Mouse (Mus musculus): ENCODE measurements around the gene Ildr1. TPM values are rescaled to one million over a fixed set of nuclear protein-coding genes. Genes with fewer than 3 reads are reported as not detected.
A peak's percentile ranks its signal among the peaks of the same experiment; 100 is the strongest.

The Ildr1 gene
- polyA plus RNA-seq, 1 experiment from 2014 or later = 4.6 TPM

GRCm38 (mm10) chr16:36733827-36734226, 40.0 kb downstream of the Ildr1 start:
- 37% methylated on average over 1 of the region's 1 CpGs for WGBS
- Histone ChIP-seq H3K4me3 (ENCODE audit: low read depth, low read length) (no peak overlapping the region), H3K36me3 (ENCODE audit: insufficient read depth) (no peaks in the 10 kb centered on the region), H3K9me3 (ENCODE audit: low read depth, low read length) (no peaks in the 10 kb centered on the region), H3K4me2 (no peak overlapping the region), H3K27me3 (ENCODE audit: insufficient read depth, low read length) (no peaks in the 10 kb centered on the region), H3K4me1 (ENCODE audit: insufficient read depth) (no peaks in the 10 kb centered on the region), H3K9ac (no peak overlapping the region), H3K27ac (ENCODE audit: low read depth) (no peak overlapping the region)
- peak; percentile 90 for DNase-seq
- no peak for TF ChIP-seq CTCF (IDR thresholded peaks at IDR 0.05; ENCODE audit: low read depth)
- peak; percentile 63; the same call in 1 of the 2 replicates for ATAC-seq (ENCODE audit: insufficient read depth)

DNA sequence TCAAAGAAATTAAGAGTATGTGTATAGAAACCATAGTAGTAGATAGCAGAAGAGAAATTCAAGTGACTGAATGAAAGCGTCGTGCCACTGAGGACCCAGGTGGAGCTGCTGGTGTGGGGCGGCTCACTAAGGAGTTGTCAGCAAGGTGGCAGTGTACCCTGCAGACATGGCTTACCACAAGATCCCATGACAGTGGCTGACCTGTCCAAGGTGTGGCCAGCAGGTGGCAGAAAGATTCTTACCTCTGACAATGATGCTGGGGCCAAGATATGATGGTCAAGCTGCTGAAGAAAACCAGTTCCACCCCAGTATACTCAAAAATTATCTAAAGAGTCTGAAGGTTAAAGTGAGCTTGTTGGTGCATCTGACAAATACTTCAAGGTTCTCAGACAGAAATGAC, 41.6 kb downstream of the Ildr1 start:
- no peak overlapping the region for H3K4me2 ChIP-seq
- no peak for DNase-seq
- no peaks in the 10 kb centered on the region for H3K36me3 ChIP-seq (ENCODE audit: insufficient read depth)
- H3K27ac ChIP-seq (ENCODE audit: low read depth) = no peak overlapping the region
- WGBS = 69% methylated on average over 3 of the region's 3 CpGs
- H3K9me3 ChIP-seq (ENCODE audit: low read depth, low read length) = no peaks in the 10 kb centered on the region
- ATAC-seq (ENCODE audit: insufficient read depth) = no peak
- TF ChIP-seq CTCF (IDR thresholded peaks at IDR 0.05; ENCODE audit: low read depth) = peak; percentile 34; the same call in 1 of the 2 replicates
- H3K4me1 ChIP-seq (ENCODE audit: insufficient read depth) = no peaks in the 10 kb centered on the region
- no peak overlapping the region for H3K9ac ChIP-seq
- no peaks in the 10 kb centered on the region for H3K27me3 ChIP-seq (ENCODE audit: insufficient read depth, low read length)
- H3K4me3 ChIP-seq (ENCODE audit: low read depth, low read length) = no peak overlapping the region

DNA sequence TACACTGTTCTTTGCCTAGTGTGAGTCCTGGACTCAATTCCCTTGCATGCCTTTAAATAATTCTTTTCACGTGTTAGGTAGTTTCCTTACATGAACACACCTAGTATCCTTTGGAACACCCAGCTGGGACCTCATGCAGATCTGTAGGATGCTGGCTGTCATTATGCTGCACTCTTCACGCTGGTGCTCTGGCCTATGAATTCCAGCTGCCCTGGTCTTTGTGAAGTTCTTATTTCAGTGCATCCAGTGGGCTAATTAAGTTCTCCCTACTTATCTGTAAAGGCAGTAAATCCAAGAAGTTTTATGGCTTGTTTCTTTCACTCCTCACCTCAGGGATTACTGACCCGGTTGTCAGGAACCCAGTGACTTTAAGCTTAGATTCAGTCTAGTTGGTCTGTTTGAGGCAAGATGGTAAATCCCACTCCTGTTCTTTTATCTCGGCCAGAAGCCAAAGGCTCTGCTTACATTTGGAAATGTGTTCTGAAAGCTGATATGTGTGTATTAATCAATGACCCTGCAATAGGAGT, 45.7 kb downstream of the Ildr1 start:
- peak; percentile 46 for DNase-seq
- no peak overlapping the region for H3K4me3 ChIP-seq (ENCODE audit: low read depth, low read length)
- H3K9me3 ChIP-seq (ENCODE audit: low read depth, low read length) = no peaks in the 10 kb centered on the region

DNA sequence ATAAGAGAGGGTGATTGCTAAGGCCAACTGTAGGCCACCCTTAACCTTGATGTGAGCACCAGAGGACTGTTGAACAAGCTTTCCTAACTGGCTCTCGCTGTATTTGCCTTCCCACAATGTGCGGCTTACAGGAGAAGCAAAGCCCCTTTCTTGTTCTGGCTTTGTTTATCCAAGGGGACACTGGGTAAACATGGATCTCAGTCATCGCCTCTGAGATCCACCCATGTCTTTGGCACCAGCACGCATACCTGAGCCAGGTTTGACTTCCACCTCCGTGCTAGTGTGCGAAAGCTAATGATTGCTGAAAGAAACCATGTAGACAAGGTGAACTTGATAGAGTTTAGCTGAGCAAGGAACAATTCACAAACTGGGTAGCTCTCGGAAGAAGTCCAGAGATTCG, 49.8 kb downstream of the Ildr1 start:
- DNase-seq = peak; percentile 32
- Histone ChIP-seq H3K9ac (no peak overlapping the region), H3K27ac (ENCODE audit: low read depth) (0 out of 2 replicates have a peak overlapping the region, but pooled peaks have one; percentile 12), H3K27me3 (ENCODE audit: insufficient read depth, low read length) (no peaks in the 10 kb centered on the region), H3K4me2 (no peak overlapping the region), H3K36me3 (ENCODE audit: insufficient read depth) (no peaks in the 10 kb centered on the region), H3K9me3 (ENCODE audit: low read depth, low read length) (no peaks in the 10 kb centered on the region), H3K4me1 (ENCODE audit: insufficient read depth) (no peaks in the 10 kb centered on the region), H3K4me3 (ENCODE audit: low read depth, low read length) (no peak overlapping the region)
- WGBS = 54% methylated on average over 8 of the region's 8 CpGs
- peak; percentile 47; the same call in 1 of the 2 replicates for ATAC-seq (ENCODE audit: insufficient read depth)
- no peak for TF ChIP-seq CTCF (IDR thresholded peaks at IDR 0.05; ENCODE audit: low read depth)

More for the DNA sequence above, 45.7 kb downstream of the Ildr1 start:
- H3K9ac ChIP-seq = no peak overlapping the region
- H3K4me2 ChIP-seq = no peak overlapping the region
- H3K36me3 ChIP-seq (ENCODE audit: insufficient read depth) = no peaks in the 10 kb centered on the region
- no peak for ATAC-seq (ENCODE audit: insufficient read depth)
- TF ChIP-seq CTCF (IDR thresholded peaks at IDR 0.05; ENCODE audit: low read depth) = no peak
- WGBS = 30% methylated on average over 4 of the region's 4 CpGs
- H3K4me1 ChIP-seq (ENCODE audit: insufficient read depth) = no peaks in the 10 kb centered on the region
- no peak overlapping the region for H3K27ac ChIP-seq (ENCODE audit: low read depth)
- no peaks in the 10 kb centered on the region for H3K27me3 ChIP-seq (ENCODE audit: insufficient read depth, low read length)

GRCm38 (mm10) chr16:36747068-36747467, 53.3 kb downstream of the Ildr1 start:
- ATAC-seq (ENCODE audit: insufficient read depth) (no peak), DNase-seq (no peak)
- no peak overlapping the region for H3K27ac ChIP-seq (ENCODE audit: low read depth)
- no peaks in the 10 kb centered on the region for H3K9me3 ChIP-seq (ENCODE audit: low read depth, low read length)
- H3K27me3 ChIP-seq (ENCODE audit: insufficient read depth, low read length) = no peaks in the 10 kb centered on the region
- no peaks in the 10 kb centered on the region for H3K36me3 ChIP-seq (ENCODE audit: insufficient read depth)
- no peak overlapping the region for H3K4me3 ChIP-seq (ENCODE audit: low read depth, low read length)
- no peaks in the 10 kb centered on the region for H3K4me1 ChIP-seq (ENCODE audit: insufficient read depth)
- 48% methylated on average over 4 of the region's 4 CpGs for WGBS
- no peak overlapping the region for H3K9ac ChIP-seq
- H3K4me2 ChIP-seq = no peak overlapping the region
- no peak for TF ChIP-seq CTCF (IDR thresholded peaks at IDR 0.05; ENCODE audit: low read depth)

DNA sequence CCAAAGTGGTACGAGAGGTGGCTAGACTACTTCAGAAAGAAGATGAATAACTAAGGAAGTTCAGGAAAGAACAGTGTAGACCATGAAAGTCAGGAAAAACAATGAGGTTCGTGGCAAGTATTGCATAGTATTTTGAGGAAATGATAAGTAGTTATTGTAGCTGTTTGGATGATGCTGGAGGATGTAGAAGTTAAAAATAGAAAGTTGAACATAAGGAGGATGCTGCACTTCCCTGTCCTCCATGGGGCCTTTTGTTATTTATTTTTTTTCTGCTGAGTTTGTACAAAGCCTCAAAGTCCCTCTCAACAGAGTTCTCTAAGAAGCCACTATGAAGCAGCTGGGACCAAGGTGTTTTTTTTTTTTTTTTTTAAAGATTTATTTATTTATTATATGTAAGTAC, 54.0 kb downstream of the Ildr1 start:
- H3K9me3 ChIP-seq (ENCODE audit: low read depth, low read length) = no peaks in the 10 kb centered on the region
- no peak for DNase-seq
- H3K36me3 ChIP-seq (ENCODE audit: insufficient read depth) = no peaks in the 10 kb centered on the region
- H3K4me1 ChIP-seq (ENCODE audit: insufficient read depth) = no peaks in the 10 kb centered on the region
- no peak for TF ChIP-seq CTCF (IDR thresholded peaks at IDR 0.05; ENCODE audit: low read depth)
- WGBS = 53% methylated on average over 2 of the region's 2 CpGs
- H3K9ac ChIP-seq = no peak overlapping the region
- no peak overlapping the region for H3K4me2 ChIP-seq
- no peaks in the 10 kb centered on the region for H3K27me3 ChIP-seq (ENCODE audit: insufficient read depth, low read length)
- ATAC-seq (ENCODE audit: insufficient read depth) = no peak
- no peak overlapping the region for H3K27ac ChIP-seq (ENCODE audit: low read depth)
- H3K4me3 ChIP-seq (ENCODE audit: low read depth, low read length) = no peak overlapping the region

- Histone ChIP-seq H3K27me3 (ENCODE audit: insufficient read depth, low read length) (no peaks in the 10 kb centered on the region), H3K9ac (no peak overlapping the region), H3K4me3 (ENCODE audit: low read depth, low read length) (no peak overlapping the region), H3K36me3 (ENCODE audit: insufficient read depth) (no peaks in the 10 kb centered on the region), H3K4me2 (no peak overlapping the region), H3K27ac (ENCODE audit: low read depth) (no peak overlapping the region), H3K4me1 (ENCODE audit: insufficient read depth) (no peaks in the 10 kb centered on the region), H3K9me3 (ENCODE audit: low read depth, low read length) (no peaks in the 10 kb centered on the region)
- ATAC-seq (ENCODE audit: insufficient read depth) = no peak
- 85% methylated on average over 3 of the region's 3 CpGs for WGBS
- no peak for DNase-seq
- TF ChIP-seq CTCF (IDR thresholded peaks at IDR 0.05; ENCODE audit: low read depth) = no peak
These were observed 58.2 kb downstream of the Ildr1 start for GRCm38 (mm10) chr16:36751979-36752378.
